Mouse (Mus musculus): ENCODE data around the gene Glyr1.

Glyr1 gene

DNA sequence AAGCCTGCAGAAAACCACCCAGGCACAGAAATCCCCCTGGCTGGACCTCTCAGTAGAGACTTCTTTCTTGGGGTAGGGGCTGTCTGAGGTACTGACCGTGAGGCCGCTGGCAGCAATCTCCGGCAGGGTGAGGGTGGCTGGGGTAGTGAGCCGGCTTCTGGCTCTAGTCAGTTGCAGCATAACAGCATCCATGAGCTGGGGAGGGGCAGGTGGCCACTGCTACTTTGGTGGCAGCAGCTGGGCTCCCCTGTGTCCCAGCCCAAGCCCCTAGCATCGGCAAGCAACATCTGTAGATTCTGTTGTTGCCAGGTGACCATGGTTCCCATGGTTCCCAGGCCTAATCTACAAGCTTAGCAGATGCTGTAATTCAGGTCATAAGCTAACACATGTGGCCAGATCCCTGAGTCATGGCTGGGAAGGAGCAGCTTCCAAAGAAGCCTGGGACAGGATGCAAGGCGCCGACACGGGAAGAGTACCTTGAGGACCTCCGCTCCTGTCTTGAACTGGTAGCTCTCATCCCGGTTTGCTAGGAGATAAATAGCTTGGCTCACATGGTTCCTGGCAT is 39.2 kb downstream of the Glyr1 start:
- no peak for DNase-seq

DNA sequence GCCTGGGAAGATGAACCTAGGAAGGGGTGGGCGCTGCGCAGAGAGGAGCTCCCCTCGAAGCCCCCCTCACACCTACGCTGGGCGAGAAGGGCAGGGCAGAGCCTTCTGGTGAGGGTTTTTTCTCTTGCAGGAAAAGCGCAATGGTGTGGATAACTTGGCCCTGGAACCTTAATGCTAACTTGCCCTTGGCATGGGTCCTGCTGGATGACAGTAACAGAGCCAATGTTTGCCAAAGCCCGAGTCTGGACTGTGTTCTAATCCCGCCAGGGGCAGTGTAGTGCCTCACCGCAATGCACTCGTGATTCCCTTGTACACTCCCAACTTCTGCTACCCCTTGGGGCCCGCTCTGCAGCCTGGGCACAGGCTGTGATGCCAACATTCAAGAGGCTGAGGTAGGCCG is 41.6 kb downstream of the Glyr1 start:
- peak; percentile 69 for DNase-seq

DNA sequence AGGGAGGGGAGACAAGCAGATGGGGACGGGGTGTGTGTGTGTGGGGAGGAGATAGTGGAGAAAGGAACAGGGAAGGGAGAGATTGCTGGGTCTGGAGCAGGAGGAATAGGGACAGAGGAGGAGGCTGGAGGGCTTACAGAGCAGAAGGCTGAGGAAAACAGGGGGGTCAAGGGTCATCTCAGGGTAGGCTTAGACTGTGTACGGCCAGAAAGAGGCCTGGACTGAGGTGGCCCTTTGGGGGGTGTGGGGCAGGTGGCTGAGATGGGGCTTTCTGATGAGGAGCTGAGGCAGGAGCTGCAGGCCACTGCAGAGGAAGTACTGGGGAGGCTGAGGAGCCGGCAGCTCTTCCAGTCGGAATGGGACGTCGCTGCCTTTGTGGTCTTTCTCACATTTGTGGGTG is 42.2 kb downstream of the Glyr1 start:
- peak; percentile 23 for DNase-seq

DNA sequence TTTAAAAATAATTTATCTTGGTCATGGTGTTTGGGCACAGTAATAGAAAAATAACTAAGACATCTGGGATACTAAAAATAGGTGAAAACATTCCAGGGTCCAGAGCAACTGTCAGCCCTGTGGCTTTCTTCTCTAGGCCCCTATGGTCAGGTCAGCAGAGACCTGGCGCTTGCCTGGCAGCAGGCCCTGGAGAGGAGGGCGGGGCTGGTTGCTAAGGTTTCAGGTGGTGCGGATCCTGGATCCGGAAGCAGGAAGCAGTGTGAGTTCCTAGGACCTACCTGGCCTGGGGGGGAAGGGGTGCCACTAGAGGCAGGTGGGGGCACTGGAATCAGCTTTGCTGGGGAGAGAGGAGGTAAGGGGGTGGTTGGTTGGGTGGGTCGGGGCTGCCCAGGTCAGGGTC is 42.6 kb downstream of the Glyr1 start, which contains the start of gene Smim22:
TSS of gene Smim22 (plus strand) at position 222 of the 400 bp plus-strand sequence.
- DNase-seq: peak; percentile 87

DNA sequence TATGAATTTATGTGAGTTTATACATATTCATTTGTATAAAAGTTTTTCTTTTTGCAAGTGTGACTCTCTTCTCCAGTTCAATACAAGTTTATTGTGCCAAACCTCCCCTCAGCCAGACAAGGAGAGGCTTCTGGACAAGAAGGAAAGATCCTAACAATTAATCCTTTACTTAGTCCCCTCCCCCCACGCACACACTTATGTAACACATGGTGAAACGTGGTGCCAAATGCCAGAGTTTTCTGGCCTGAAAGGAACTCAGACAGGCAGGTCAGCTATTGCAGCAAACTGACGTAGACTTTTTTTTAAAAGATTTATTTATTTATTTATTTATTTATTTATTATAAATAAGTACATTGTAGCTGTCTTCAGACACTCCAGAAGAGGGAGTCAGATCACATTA is 49.1 kb downstream of the Glyr1 start:
- DNase-seq: peak; percentile 57

DNA sequence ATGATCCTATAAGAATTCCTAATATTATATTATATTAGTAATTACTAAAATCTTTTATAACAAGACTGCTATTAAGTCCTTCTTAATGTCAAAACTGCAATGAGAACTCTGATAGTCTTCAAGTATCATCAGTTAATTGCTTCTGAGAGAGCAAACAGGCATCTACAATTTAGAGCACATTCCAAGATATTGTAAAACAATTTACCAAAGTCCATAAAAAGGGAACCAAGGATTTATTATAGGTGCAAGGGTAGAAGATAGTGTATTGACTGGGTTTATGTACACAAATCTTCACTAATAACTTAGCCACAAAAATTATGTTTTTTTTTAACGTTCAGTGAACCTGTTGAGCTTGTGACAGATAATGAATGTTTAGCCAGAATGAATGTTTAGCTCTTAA is 50.7 kb downstream of the Glyr1 start:
- DNase-seq: no peak

DNA sequence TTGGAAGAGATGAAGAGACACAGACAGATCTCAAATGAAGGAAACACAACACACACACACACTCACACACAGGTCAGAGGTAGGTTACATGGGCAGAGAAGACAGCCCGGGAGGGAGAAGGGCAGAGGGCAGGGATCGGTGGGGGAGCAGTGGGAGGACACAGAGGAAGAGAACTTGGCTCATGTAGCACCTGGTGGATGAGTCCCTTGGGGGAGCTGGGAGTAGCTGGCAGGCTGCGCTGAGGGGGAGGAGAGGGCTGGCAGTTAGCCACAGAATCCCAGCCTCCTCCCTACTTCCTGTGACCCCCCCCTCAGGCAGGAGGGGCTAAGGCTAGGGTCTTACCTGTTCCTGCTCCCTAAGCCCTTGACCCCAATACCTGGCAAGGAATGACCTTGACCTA is 52.1 kb downstream of the Glyr1 start, which contains the start of gene Sept12:
TSS of gene Sept12 (minus strand) at position 300 of the 400 bp plus-strand sequence.
- no peak for DNase-seq

DNA sequence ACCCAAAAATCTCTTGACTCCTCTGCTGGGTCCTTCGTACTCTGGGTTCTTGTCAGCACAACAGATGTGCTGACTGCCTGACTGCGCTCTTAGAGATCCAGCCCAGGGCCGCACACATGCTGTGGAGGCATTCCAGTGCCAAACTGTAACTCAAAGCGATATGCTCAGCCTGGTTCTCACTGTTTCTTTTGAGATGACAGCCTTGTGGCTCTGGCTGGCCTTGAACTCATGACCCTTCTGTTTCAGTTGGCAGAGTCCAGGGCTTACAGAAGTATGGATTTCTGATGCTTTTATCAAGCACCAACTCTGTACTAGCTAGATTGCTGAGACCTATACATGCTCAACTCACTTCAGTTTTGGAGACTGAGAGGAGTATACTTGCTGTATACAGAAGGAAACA is 56.4 kb downstream of the Glyr1 start:
- DNase-seq: no peak

DNA sequence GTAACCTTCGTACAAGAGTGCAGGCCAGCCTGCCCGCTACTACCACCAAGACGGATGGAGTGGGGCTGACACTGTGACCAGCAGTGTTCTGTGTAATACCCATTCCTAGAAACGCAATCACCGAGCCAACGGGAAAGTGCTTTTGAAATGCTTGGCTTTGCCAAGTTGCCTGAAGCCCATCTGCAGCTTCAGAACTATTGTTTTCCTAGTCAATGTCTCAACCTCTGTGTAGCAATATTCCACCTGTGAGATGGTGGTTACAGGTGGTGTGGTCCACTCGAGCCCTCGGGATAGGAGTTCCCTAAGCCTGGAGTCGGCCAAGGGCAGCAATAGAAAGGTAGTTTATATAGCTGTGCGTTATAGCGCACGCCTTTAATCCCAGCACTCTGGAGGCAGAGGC is 64.9 kb downstream of the Glyr1 start:
- DNase-seq: no peak

DNA sequence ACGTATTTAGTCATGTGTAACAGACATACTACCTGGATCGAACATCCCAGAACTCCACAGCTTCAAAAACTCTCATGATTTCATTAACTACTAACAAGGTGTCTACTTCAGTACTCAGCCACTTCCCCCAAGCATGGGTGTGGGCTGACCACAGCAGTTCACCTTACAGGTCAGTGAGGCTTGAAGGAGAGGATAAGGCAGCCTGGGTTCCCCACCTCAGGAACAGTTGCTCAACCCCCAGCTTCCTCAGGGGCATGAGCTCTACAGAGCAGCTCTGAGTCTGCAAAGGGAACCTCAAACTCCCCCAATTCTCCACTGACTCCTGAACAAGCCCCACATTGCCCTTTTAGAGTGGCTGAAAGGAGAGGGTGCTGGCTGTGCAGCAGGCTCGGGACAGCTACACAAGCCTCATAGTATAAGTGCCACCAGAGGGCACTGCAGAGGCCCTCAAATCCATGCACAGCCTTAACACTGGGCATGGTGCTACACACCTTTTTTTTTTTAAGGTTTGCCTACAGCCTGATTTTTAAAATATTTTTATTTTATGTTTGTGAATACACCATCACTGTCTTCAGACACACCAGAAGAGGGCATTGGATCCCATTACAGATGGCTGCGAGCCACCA is 69.8 kb downstream of the Glyr1 start:
- DNase-seq: peak; percentile 30

DNA sequence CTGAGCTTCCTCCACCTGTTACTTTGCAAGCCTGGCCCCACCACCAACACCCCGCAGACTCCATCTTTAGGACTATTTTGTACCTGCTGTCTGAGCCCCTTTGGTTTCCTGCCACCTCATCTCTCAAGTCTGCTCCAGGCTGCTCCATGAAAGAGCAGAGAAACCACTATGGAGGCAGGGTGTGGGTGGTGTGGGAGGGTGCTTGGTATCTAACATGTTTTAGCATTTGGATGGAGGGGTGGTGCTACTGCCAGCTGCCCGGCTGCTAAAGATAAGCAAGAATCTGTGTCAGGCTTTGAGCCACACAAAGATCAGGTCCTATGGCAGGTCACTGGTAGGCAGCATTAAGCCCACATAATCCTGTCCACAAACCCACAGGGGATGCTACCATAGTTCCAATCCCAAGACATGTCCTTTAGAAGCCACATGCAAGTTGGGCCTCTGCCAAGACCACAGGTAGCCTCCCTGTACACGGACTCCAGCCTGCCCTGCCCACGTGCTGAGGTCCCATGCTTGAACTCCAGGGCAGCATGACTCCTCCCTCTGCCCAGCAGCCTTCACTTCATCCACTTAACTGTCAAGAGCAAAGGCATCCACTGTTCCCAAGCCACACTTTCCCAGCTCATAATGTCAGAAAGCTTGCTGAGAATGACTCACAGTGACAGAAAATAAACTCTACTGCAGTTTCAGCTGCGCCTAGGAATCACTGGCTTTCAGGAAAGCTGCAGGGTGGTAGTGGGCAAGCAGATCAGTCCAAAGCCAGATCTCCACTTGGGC is 71.2 kb downstream of the Glyr1 start:
- peak; percentile 36 for DNase-seq

DNA sequence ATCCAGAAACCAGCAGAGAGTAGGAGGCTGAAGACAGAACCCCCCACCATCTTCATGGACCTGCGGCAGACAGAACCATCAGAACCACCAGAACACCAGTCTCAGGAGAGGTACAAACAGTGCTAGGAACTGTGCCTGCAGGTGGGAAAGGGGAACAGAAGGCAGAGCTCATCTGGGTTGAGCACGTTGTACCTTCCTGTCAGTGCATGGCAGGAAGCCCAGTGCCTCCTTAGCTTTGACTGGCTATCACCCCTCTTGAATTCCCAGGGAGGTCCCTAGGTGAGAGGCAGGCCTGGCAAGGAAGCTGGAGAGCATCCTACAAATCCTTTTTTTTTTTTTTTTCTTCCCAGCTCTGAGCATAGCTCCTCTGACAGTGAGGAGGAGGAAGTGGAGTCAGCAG is 73.5 kb downstream of the Glyr1 start:
- no peak for DNase-seq

DNA sequence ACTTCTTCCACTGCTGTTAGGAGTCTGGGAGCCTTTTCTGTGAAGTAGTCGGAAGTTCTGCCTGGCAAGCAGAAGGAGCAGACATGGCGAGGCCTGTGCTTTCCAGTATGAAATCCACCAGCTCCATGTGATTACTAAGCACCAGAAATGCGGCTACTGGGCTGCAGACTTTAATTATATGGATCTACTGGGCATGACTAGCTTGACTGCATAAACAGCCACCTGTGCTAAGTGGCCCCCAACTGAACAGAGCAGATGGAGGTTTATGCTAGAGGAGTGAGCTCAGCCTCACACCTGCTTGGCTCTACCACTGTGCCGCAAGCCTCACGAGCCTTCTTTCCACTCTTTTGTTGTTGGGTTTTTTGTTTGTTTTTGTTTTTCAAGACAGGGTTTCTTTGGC is 75.1 kb downstream of the Glyr1 start:
- DNase-seq: no peak

DNA sequence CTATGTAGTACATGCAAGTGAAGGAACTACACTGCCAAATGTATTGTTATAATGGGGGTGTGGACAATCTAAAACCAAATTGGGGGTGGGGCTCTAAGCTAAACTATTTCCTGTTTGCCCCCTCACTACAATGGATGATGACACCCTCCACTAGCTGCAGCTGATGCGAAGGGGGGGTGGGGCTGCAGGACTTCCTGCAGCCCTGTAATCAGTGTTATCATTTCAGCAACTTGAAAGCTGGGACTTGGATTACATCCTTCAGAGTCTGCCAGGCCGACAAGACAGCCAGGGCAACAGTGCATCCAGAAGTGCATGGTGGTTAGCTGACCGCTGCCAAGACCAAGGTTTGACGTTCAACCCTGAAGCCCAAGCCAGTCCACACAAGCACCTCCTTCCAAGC is 78.0 kb downstream of the Glyr1 start:
- DNase-seq: no peak

DNA sequence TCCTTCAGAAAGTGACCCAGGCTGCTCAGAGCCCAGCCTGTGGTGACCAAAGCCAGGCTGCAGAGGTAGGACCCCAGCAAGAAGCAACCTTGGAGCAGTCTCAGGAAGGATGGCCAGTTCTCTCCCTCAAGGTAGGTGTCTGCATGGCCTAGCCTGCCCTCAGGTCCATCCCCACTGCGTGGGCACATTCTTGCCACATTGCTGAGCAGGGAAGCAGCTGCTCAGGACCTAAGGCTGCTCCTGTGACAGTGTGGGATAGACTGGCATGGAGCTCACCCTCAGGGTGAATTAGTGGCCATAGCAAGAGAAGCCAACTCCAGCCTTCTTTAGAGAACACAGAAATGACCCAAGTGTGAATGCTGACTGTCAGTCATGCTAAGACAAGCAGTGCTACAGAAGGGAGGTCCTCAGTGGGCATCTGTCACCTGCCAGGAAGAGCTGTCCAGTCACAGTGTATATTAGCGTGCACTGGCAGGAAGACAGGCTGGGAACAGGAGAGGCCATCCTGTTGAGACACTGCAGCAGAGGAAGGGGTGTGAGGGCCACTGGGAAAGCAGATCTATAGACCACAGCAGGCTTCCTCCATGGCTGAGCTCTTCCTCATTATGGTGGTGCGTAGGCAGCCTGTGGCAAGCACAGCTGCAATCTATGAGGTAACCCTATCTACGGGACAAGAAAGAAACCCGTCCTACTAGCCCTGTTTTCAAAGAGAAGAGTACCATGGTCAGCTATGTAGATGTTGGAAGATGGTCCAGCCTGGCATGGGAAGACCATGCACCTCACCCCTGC is 80.4 kb downstream of the Glyr1 start:
- DNase-seq: no peak

DNA sequence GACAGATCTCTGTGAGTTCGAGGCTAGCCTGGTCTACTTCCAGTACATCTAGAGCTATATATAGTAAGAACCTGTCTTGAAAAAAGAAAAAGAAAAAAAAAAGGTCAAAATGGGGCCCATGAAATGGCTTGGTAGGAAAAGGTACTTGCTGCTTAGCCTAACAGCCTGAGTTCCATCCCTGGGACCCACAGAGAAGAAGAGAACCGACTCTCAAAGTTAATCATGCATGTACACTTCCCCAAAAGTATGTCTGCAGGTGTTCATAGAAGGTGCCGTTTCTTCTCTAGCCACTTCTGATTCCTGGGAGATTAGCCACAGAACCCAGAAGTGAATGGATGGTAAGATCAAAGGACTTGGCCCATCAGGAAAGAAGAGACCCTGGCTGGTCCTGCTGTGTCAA is 81.2 kb downstream of the Glyr1 start:
- DNase-seq: no peak

DNA sequence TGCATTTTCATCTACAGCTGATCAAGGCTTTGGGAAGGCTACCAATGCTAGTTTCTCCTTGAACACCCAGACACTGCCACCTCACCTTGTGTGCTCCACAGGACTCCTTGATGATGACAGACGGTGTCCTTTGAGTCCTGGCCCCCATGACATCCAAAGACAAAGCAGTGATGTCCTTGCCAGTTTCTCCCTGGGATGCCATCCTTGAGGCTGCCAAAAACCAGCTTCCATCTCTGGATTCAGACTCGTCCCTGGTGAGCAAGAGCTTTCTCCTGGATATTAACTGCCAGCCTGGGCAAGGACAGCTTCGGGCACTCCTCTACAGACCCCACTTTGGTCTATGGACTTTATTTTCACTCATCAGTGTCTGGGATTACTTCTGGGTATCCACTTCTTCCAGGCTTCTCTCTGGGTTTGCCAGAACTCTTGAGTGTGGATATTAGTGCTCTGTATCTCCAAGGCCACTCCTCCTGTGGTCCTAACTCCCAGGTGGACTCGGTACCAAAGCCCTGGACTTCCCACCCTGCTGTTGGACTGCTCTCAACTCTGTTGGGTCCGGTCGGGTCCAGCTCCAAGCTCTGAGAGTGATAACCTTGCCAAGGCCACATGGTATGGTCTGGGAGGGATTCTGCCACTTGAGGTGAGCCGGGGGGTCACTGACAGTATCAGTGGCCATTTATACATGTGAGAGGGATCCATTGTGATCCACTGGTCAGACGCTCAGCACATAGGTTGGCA is 84.1 kb downstream of the Glyr1 start:
- no peak for DNase-seq

DNA sequence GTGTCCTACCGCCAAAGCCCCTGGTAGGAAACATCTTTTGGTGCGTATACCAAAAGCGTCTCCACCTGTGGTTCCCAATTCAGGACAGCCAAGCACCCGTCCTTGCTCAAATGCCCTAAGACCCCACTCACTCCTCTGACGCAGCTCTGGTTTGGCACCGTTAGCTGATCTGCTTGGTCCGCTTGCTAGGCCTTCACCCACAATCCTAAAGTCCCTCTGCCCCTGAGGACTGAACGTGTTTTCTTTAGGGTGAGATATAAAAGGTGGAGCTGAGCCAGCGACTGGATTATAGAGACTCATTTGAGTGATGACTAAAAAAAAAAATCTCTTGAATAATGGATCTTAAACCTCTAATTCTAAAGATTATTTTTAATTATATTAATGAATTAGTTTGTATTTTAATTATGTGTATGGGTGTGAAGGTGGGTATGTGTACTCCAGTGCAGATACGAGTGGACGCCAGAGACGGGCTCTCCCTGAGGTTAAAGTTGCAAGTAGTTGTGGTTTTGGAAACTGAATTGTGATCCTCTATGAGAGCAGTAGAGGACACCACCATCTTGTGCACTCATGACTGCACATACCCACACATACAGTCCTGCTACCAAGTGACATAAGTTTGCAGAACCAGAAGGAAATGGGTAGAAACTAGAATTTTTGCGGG is 84.8 kb downstream of the Glyr1 start:
- no peak for DNase-seq
